Mouse (Mus musculus) stomach, embryonic 15.5 days (tissue): ENCODE measurements around the gene Map3k4. TPM values are rescaled to one million over a fixed set of nuclear protein-coding genes. Genes with fewer than 3 reads are reported as not detected.
"Not testable (repeated sequence)": the region's sequence is repeated elsewhere in the genome, so short reads cannot be mapped to it uniquely, and the experiment has no call there.

Experiments used
- ATAC-seq: fragments of 200-750 bp; cut with Nextera tagmentation; 2 replicates; pipeline ENCODE4 v1.8.0; 2017; ENCODE audit warnings: low read depth, moderate number of reproducible peaks, moderate TSS enrichment; ENCODE audit not compliant: insufficient read depth, low FRiP score
- H3K27ac ChIP-seq: fragments of 300-500 bp; sonication (generic); 2 replicates; pipeline ENCODE4 v1.5.1; 2015; ENCODE audit warnings: mild to moderate bottlenecking, inconsistent platforms
- H3K27me3 ChIP-seq: fragments of 300-500 bp; sonication (generic); replicated peaks from 2 replicates; pipeline ENCODE4 v1.6.1; 2015; ENCODE audit warnings: inconsistent platforms
- H3K36me3 ChIP-seq: fragments of 300-500 bp; sonication (generic); 2 replicates; pipeline ENCODE4 v1.6.1; 2015; ENCODE audit warnings: inconsistent platforms
- H3K4me1 ChIP-seq: fragments of 300-500 bp; sonication (generic); 2 replicates; pipeline ENCODE4 v1.6.1; 2015; ENCODE audit warnings: inconsistent platforms
- H3K4me2 ChIP-seq: fragments of 300-500 bp; sonication (generic); 2 replicates; pipeline ENCODE4 v1.6.1; 2015; ENCODE audit warnings: mild to moderate bottlenecking, inconsistent platforms
- H3K4me3 ChIP-seq: fragments of 300-500 bp; sonication (generic); replicated peaks from 2 replicates; pipeline ENCODE4 v1.5.1; 2015; ENCODE audit warnings: inconsistent platforms
- H3K9ac ChIP-seq: fragments of 300-500 bp; sonication (generic); 2 replicates; pipeline ENCODE4 v1.6.1; 2015; ENCODE audit warnings: inconsistent platforms
- H3K9me3 ChIP-seq: fragments of 300-500 bp; sonication (generic); 2 replicates; pipeline ENCODE4 v1.6.1; 2016; ENCODE audit warnings: inconsistent platforms
- WGBS: fragments of 180-500 bp; shearing (Covaris S2); methylation state at CpG from one replicate; pipeline ENCODE4 v1.1.7; 2015; 5-methylcytosine and 5-hydroxymethylcytosine counted together
- polyA plus RNA-seq: library from polyadenylated mRNA; unstranded; fragments of >200 nt; fragmentation: Nextera tagmentation; extraction: Ambion mirVana; gene quantifications from 2 replicates; pipeline ENCODE4 v1.2.1, GENCODE M21; 2015

The Map3k4 gene
- polyA plus RNA-seq, 1 experiment from 2014 or later: 55.9 TPM

- no peaks in the 10 kb centered on the region for H3K9me3 ChIP-seq
- no peak overlapping the region for H3K27ac ChIP-seq
- no peak overlapping the region for H3K9ac ChIP-seq
- H3K4me3 ChIP-seq: no peak overlapping the region
- no peaks in the 10 kb centered on the region for H3K4me1 ChIP-seq
- no peaks in the 10 kb centered on the region for H3K27me3 ChIP-seq
- ATAC-seq: no peak
- 87% methylated on average over 7 of the region's 7 CpGs for WGBS
- H3K36me3 ChIP-seq: peaks cover 48% of the 10 kb centered on the region
- H3K4me2 ChIP-seq: no peak overlapping the region
Measured at GRCm38 (mm10) chr17:12231087-12231486, 87.5 kb downstream of the Map3k4 start.

- Histone ChIP-seq H3K27ac (no peak overlapping the region), H3K27me3 (no peaks in the 10 kb centered on the region), H3K9ac (no peak overlapping the region), H3K4me2 (no peak overlapping the region), H3K36me3 (peaks cover 39% of the 10 kb centered on the region), H3K9me3 (no peaks in the 10 kb centered on the region), H3K4me3 (no peak overlapping the region), H3K4me1 (no peaks in the 10 kb centered on the region)
- 81% methylated on average over 6 of the region's 6 CpGs for WGBS
- no peak for ATAC-seq
Measured at GRCm38 (mm10) chr17:12230167-12230566, 88.4 kb downstream of the Map3k4 start.

- ATAC-seq: no peak
- H3K4me2 ChIP-seq: no peak overlapping the region
- no peak overlapping the region for H3K4me3 ChIP-seq
- H3K4me1 ChIP-seq: no peaks in the 10 kb centered on the region
- H3K27me3 ChIP-seq: no peaks in the 10 kb centered on the region
- H3K9ac ChIP-seq: no peak overlapping the region
- no peak overlapping the region for H3K27ac ChIP-seq
- no peaks in the 10 kb centered on the region for H3K9me3 ChIP-seq
- 90% methylated on average over 9 of the region's 9 CpGs for WGBS
- peaks cover 34% of the 10 kb centered on the region for H3K36me3 ChIP-seq
Measured at GRCm38 (mm10) chr17:12229756-12230155, 88.8 kb downstream of the Map3k4 start.

- Histone ChIP-seq H3K4me3 (no peak overlapping the region), H3K27ac (no peak overlapping the region), H3K9me3 (no peaks in the 10 kb centered on the region), H3K27me3 (no peaks in the 10 kb centered on the region), H3K4me1 (no peaks in the 10 kb centered on the region), H3K4me2 (no peak overlapping the region), H3K36me3 (peaks cover 27% of the 10 kb centered on the region), H3K9ac (no peak overlapping the region)
- ATAC-seq: no peak
- WGBS: 89% methylated on average over 7 of the region's 7 CpGs
Measured at GRCm38 (mm10) chr17:12228471-12228870, 90.1 kb downstream of the Map3k4 start.

- Histone ChIP-seq H3K9me3 (no peaks in the 10 kb centered on the region), H3K4me2 (no peak overlapping the region), H3K27ac (no peak overlapping the region), H3K4me1 (no peaks in the 10 kb centered on the region), H3K27me3 (no peaks in the 10 kb centered on the region), H3K36me3 (peaks cover 27% of the 10 kb centered on the region), H3K9ac (no peak overlapping the region), H3K4me3 (no peak overlapping the region)
- no peak for ATAC-seq
- WGBS: 83% methylated on average over 10 of the region's 10 CpGs
Measured at GRCm38 (mm10) chr17:12228001-12228400, 90.6 kb downstream of the Map3k4 start.

- Histone ChIP-seq H3K4me1 (no peaks in the 10 kb centered on the region), H3K27me3 (no peaks in the 10 kb centered on the region), H3K36me3 (peaks cover 18% of the 10 kb centered on the region; the same call in 1 of the 2 replicates), H3K9me3 (no peaks in the 10 kb centered on the region), H3K9ac (no peak overlapping the region), H3K4me3 (no peak overlapping the region), H3K27ac (no peak overlapping the region), H3K4me2 (no peak overlapping the region)
- no peak; the same call in 1 of the 2 replicates for ATAC-seq
- WGBS: 65% methylated on average over 12 of the region's 12 CpGs
Measured at GRCm38 (mm10) chr17:12226551-12226950, 92.0 kb downstream of the Map3k4 start.

- Histone ChIP-seq H3K4me1 (no peaks in the 10 kb centered on the region), H3K4me2 (no peak overlapping the region), H3K9ac (no peak overlapping the region), H3K27ac (no peak overlapping the region), H3K9me3 (no peaks in the 10 kb centered on the region), H3K27me3 (no peaks in the 10 kb centered on the region), H3K4me3 (no peak overlapping the region), H3K36me3 (peaks cover 12% of the 10 kb centered on the region; the same call in 1 of the 2 replicates)
- ATAC-seq: no peak
- 72% methylated on average over 1 of the region's 1 CpGs for WGBS
Measured at GRCm38 (mm10) chr17:12225227-12225626, 93.4 kb downstream of the Map3k4 start.

GRCm38 (mm10) chr17:12224551-12224950 is 94.0 kb downstream of the Map3k4 start:
- 85% methylated on average over 7 of the region's 7 CpGs for WGBS
- not testable (repeated sequence) for H3K9me3 ChIP-seq, H3K36me3 ChIP-seq

GRCm38 (mm10) chr17:12224145-12224544 is 94.5 kb downstream of the Map3k4 start:
- Histone ChIP-seq H3K4me2 (no peak overlapping the region), H3K27me3 (no peaks in the 10 kb centered on the region), H3K36me3 (peaks cover 8% of the 10 kb centered on the region; the same call in 1 of the 2 replicates), H3K4me1 (no peaks in the 10 kb centered on the region), H3K9ac (no peak overlapping the region), H3K27ac (no peak overlapping the region), H3K4me3 (no peak overlapping the region), H3K9me3 (no peaks in the 10 kb centered on the region)
- ATAC-seq: no peak
- 73% methylated on average over 9 of the region's 9 CpGs for WGBS

More at GRCm38 (mm10) chr17:12224551-12224950, 94.0 kb downstream of the Map3k4 start:
- H3K4me2 ChIP-seq, H3K27ac ChIP-seq, ATAC-seq, H3K27me3 ChIP-seq, H3K4me3 ChIP-seq, H3K9ac ChIP-seq, H3K4me1 ChIP-seq: not testable (repeated sequence)

GRCm38 (mm10) chr17:12223682-12224081 is 94.9 kb downstream of the Map3k4 start:
- ATAC-seq: no peak
- Histone ChIP-seq H3K4me3 (no peak overlapping the region), H3K9me3 (no peaks in the 10 kb centered on the region), H3K9ac (no peak overlapping the region), H3K36me3 (peaks cover 11% of the 10 kb centered on the region; the same call in 1 of the 2 replicates), H3K27ac (no peak overlapping the region), H3K4me2 (no peak overlapping the region), H3K27me3 (no peaks in the 10 kb centered on the region), H3K4me1 (no peaks in the 10 kb centered on the region)
- 56% methylated on average over 5 of the region's 5 CpGs for WGBS

- Histone ChIP-seq H3K36me3 (peaks cover 22% of the 10 kb centered on the region), H3K27ac (no peak overlapping the region), H3K4me2 (no peak overlapping the region), H3K4me3 (no peak overlapping the region), H3K9ac (no peak overlapping the region), H3K9me3 (no peaks in the 10 kb centered on the region), H3K4me1 (no peaks in the 10 kb centered on the region), H3K27me3 (no peaks in the 10 kb centered on the region)
- ATAC-seq: no peak
- 52% methylated on average over 6 of the region's 6 CpGs for WGBS
Measured at GRCm38 (mm10) chr17:12221926-12222325, 96.7 kb downstream of the Map3k4 start.

- WGBS: 66% methylated on average over 6 of the region's 6 CpGs
- Histone ChIP-seq H3K4me2 (no peak overlapping the region), H3K4me3 (no peak overlapping the region), H3K9me3 (no peaks in the 10 kb centered on the region), H3K9ac (no peak overlapping the region), H3K27me3 (no peaks in the 10 kb centered on the region), H3K4me1 (no peaks in the 10 kb centered on the region), H3K36me3 (peaks cover 29% of the 10 kb centered on the region), H3K27ac (no peak overlapping the region)
- ATAC-seq: peak; percentile 54
Measured at GRCm38 (mm10) chr17:12216224-12216623, 102.4 kb downstream of the Map3k4 start.

- no peak overlapping the region for H3K27ac ChIP-seq
- H3K36me3 ChIP-seq: peaks cover 16% of the 10 kb centered on the region
- no peaks in the 10 kb centered on the region for H3K4me1 ChIP-seq
- no peaks in the 10 kb centered on the region for H3K27me3 ChIP-seq
- no peak overlapping the region for H3K4me3 ChIP-seq
- no peak overlapping the region for H3K4me2 ChIP-seq
- no peak for ATAC-seq
- no peaks in the 10 kb centered on the region for H3K9me3 ChIP-seq
- 82% methylated on average over 8 of the region's 8 CpGs for WGBS
- no peak overlapping the region for H3K9ac ChIP-seq
Measured at GRCm38 (mm10) chr17:12213430-12213829, 105.2 kb downstream of the Map3k4 start.
